Mouse (Mus musculus): ENCODE measurements around the gene Prkar2b.

The Prkar2b gene

GRCm38 (mm10) chr12:32009267-32009984, 51.7 kb downstream of the Prkar2b start:
- no peak for TF ChIP-seq POU5F1 (IDR thresholded peaks at IDR 0.05; ENCODE audit: borderline replicate concordance, low read length)
- TF ChIP-seq CTCF (conservative IDR thresholded peaks at IDR 0.05; ENCODE audit: low read length), result no peak
- no peak for TF ChIP-seq NANOG (IDR thresholded peaks at IDR 0.05; ENCODE audit: borderline replicate concordance, low read length)
- no peaks in the 10 kb centered on the region; the same call in 1 of the 2 replicates for H3K4me1 ChIP-seq (replicated peaks; ENCODE audit: low read depth, low read length)
- no peak overlapping the region for H3K4me3 ChIP-seq (replicated peaks; ENCODE audit: low read length)
- peaks cover 5% of the 10 kb centered on the region; the same call in 1 of the 2 replicates for H3K9me3 ChIP-seq (ENCODE audit: low read length)
- H3K36me3 ChIP-seq (ENCODE audit: insufficient read depth, low read length), result no peaks in the 10 kb centered on the region
- H3K27me3 ChIP-seq (ENCODE audit: insufficient read depth, low read length), result no peaks in the 10 kb centered on the region

GRCm38 (mm10) chr12:32008728-32009127, 52.4 kb downstream of the Prkar2b start:
- no peaks in the 10 kb centered on the region for H3K27me3 ChIP-seq (ENCODE audit: insufficient read depth, low read length)
- H3K4me3 ChIP-seq (replicated peaks; ENCODE audit: low read length), result no peak overlapping the region
- no peaks in the 10 kb centered on the region for H3K36me3 ChIP-seq (ENCODE audit: insufficient read depth, low read length)
- H3K9me3 ChIP-seq (ENCODE audit: low read length), result peaks cover 5% of the 10 kb centered on the region; the same call in 1 of the 2 replicates
- no peaks in the 10 kb centered on the region; the same call in 1 of the 2 replicates for H3K4me1 ChIP-seq (replicated peaks; ENCODE audit: low read depth, low read length)
- TF ChIP-seq POU5F1 (IDR thresholded peaks at IDR 0.05; ENCODE audit: borderline replicate concordance, low read length), result no peak
- TF ChIP-seq NANOG (IDR thresholded peaks at IDR 0.05; ENCODE audit: borderline replicate concordance, low read length), result no peak
- no peak for TF ChIP-seq CTCF (conservative IDR thresholded peaks at IDR 0.05; ENCODE audit: low read length)

- Histone ChIP-seq H3K4me3 (replicated peaks; ENCODE audit: low read length) (no peak overlapping the region), H3K9me3 (ENCODE audit: low read length) (peaks cover 5% of the 10 kb centered on the region; the same call in 1 of the 2 replicates), H3K36me3 (ENCODE audit: insufficient read depth, low read length) (no peaks in the 10 kb centered on the region), H3K4me1 (replicated peaks; ENCODE audit: low read depth, low read length) (no peaks in the 10 kb centered on the region; the same call in 1 of the 2 replicates), H3K27me3 (ENCODE audit: insufficient read depth, low read length) (no peaks in the 10 kb centered on the region)
- TF ChIP-seq NANOG (IDR thresholded peaks at IDR 0.05; ENCODE audit: borderline replicate concordance, low read length) (no peak), CTCF (conservative IDR thresholded peaks at IDR 0.05; ENCODE audit: low read length) (no peak), POU5F1 (IDR thresholded peaks at IDR 0.05; ENCODE audit: borderline replicate concordance, low read length) (no peak)
Observed at GRCm38 (mm10) chr12:32007646-32008045, 53.5 kb downstream of the Prkar2b start.

GRCm38 (mm10) chr12:32007040-32007439, 54.1 kb downstream of the Prkar2b start:
- no peaks in the 10 kb centered on the region for H3K36me3 ChIP-seq (ENCODE audit: insufficient read depth, low read length)
- H3K4me3 ChIP-seq (replicated peaks; ENCODE audit: low read length), result no peak overlapping the region
- no peaks in the 10 kb centered on the region for H3K27me3 ChIP-seq (ENCODE audit: insufficient read depth, low read length)
- TF ChIP-seq CTCF (conservative IDR thresholded peaks at IDR 0.05; ENCODE audit: low read length), result no peak
- TF ChIP-seq POU5F1 (IDR thresholded peaks at IDR 0.05; ENCODE audit: borderline replicate concordance, low read length), result no peak
- no peak for TF ChIP-seq NANOG (IDR thresholded peaks at IDR 0.05; ENCODE audit: borderline replicate concordance, low read length)
- peaks cover 5% of the 10 kb centered on the region; the same call in 1 of the 2 replicates for H3K9me3 ChIP-seq (ENCODE audit: low read length)
- no peaks in the 10 kb centered on the region; the same call in 1 of the 2 replicates for H3K4me1 ChIP-seq (replicated peaks; ENCODE audit: low read depth, low read length)

- H3K4me3 ChIP-seq (replicated peaks; ENCODE audit: low read length), result no peak overlapping the region
- peaks cover 5% of the 10 kb centered on the region; the same call in 1 of the 2 replicates for H3K9me3 ChIP-seq (ENCODE audit: low read length)
- no peaks in the 10 kb centered on the region; the same call in 1 of the 2 replicates for H3K4me1 ChIP-seq (replicated peaks; ENCODE audit: low read depth, low read length)
- no peak for TF ChIP-seq CTCF (conservative IDR thresholded peaks at IDR 0.05; ENCODE audit: low read length)
- TF ChIP-seq NANOG (IDR thresholded peaks at IDR 0.05; ENCODE audit: borderline replicate concordance, low read length), result no peak
- TF ChIP-seq POU5F1 (IDR thresholded peaks at IDR 0.05; ENCODE audit: borderline replicate concordance, low read length), result no peak
- no peaks in the 10 kb centered on the region for H3K36me3 ChIP-seq (ENCODE audit: insufficient read depth, low read length)
- H3K27me3 ChIP-seq (ENCODE audit: insufficient read depth, low read length), result no peaks in the 10 kb centered on the region
Observed at GRCm38 (mm10) chr12:32006391-32006929, 54.6 kb downstream of the Prkar2b start.

GRCm38 (mm10) chr12:32000464-32000863, 60.6 kb downstream of the Prkar2b start:
- H3K36me3 ChIP-seq (ENCODE audit: insufficient read depth, low read length), result no peaks in the 10 kb centered on the region
- TF ChIP-seq POU5F1 (IDR thresholded peaks at IDR 0.05; ENCODE audit: borderline replicate concordance, low read length), result no peak
- TF ChIP-seq CTCF (conservative IDR thresholded peaks at IDR 0.05; ENCODE audit: low read length), result no peak
- TF ChIP-seq NANOG (IDR thresholded peaks at IDR 0.05; ENCODE audit: borderline replicate concordance, low read length), result no peak
- peaks cover 5% of the 10 kb centered on the region; the same call in 1 of the 2 replicates for H3K9me3 ChIP-seq (ENCODE audit: low read length)
- H3K4me1 ChIP-seq (replicated peaks; ENCODE audit: low read depth, low read length), result no peaks in the 10 kb centered on the region
- H3K4me3 ChIP-seq (replicated peaks; ENCODE audit: low read length), result no peak overlapping the region
- no peaks in the 10 kb centered on the region for H3K27me3 ChIP-seq (ENCODE audit: insufficient read depth, low read length)

GRCm38 (mm10) chr12:31998706-31999105, 62.4 kb downstream of the Prkar2b start:
- TF ChIP-seq POU5F1 (IDR thresholded peaks at IDR 0.05; ENCODE audit: borderline replicate concordance, low read length) (no peak), NANOG (IDR thresholded peaks at IDR 0.05; ENCODE audit: borderline replicate concordance, low read length) (no peak), CTCF (conservative IDR thresholded peaks at IDR 0.05; ENCODE audit: low read length) (no peak)
- no peaks in the 10 kb centered on the region for H3K4me1 ChIP-seq (replicated peaks; ENCODE audit: low read depth, low read length)
- no peaks in the 10 kb centered on the region for H3K9me3 ChIP-seq (ENCODE audit: low read length)
- no peak overlapping the region for H3K4me3 ChIP-seq (replicated peaks; ENCODE audit: low read length)
- H3K36me3 ChIP-seq (ENCODE audit: insufficient read depth, low read length), result no peaks in the 10 kb centered on the region
- H3K27me3 ChIP-seq (ENCODE audit: insufficient read depth, low read length), result no peaks in the 10 kb centered on the region

- Histone ChIP-seq H3K27me3 (ENCODE audit: insufficient read depth, low read length) (no peaks in the 10 kb centered on the region), H3K4me1 (replicated peaks; ENCODE audit: low read depth, low read length) (no peaks in the 10 kb centered on the region), H3K9me3 (ENCODE audit: low read length) (no peaks in the 10 kb centered on the region), H3K36me3 (ENCODE audit: insufficient read depth, low read length) (no peaks in the 10 kb centered on the region), H3K4me3 (replicated peaks; ENCODE audit: low read length) (no peak overlapping the region)
- TF ChIP-seq CTCF (conservative IDR thresholded peaks at IDR 0.05; ENCODE audit: low read length), result no peak
- TF ChIP-seq NANOG (IDR thresholded peaks at IDR 0.05; ENCODE audit: borderline replicate concordance, low read length), result no peak
- no peak for TF ChIP-seq POU5F1 (IDR thresholded peaks at IDR 0.05; ENCODE audit: borderline replicate concordance, low read length)
Observed at GRCm38 (mm10) chr12:31997328-31997878, 63.7 kb downstream of the Prkar2b start.

Measured in E14TG2a.4 (cell line).